Mouse (Mus musculus) right cerebral cortex, postnatal 4 days (tissue): ENCODE data around the gene BC061212.
"Not testable (repeated sequence)": the region's sequence is repeated elsewhere in the genome, so short reads cannot be mapped to it uniquely, and the experiment has no call there.

ENCODE experiments used
- DNase-seq: peaks from one replicate; pipeline ENCODE4 v3.0.0-alpha.2; 2022

BC061212 gene

DNA sequence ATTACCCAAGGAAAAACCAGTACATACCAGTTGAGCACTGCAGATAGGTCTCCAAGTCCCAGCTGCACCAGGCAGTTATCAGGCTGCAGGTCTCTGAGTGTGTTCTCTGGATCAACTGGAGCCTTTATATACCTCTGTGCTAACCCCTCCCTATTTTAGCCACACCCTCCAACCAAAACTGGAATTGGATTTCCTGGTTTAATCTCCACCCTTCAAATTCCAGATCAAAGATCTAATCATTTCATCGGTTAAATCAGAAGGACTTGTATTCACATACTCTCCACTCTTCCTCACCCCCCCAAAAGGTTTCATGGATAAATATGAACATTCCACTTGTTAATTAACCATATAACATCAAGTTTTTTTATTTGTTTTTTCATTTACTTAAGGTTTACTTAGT is at the start of gene BC061212:
TSS of gene BC061212 (minus strand) at position 101 of the 400 bp plus-strand sequence.
- DNase-seq, result not testable (repeated sequence)

DNA sequence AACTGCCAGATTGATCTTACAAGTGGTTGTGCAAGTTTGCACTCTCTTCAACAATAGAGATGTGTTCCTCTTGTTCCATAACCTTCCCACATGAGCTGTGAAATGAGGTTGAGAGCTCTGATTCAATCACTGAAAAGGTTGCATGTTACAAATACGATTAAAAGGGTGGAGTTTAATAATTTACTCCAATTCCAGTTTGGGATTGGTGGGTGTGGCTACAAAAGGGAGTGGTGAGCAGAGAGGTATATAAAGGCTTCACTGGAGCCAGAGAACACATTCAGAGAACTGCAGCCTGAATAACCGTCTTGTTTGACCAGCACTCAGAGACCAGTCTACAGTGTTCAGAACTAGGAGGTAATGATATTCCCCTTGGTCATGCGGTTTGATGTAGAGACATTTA is 5.7 kb upstream of the BC061212 start, which contains the start of gene Gm6351:
TSS of gene Gm6351 (plus strand) at position 301 of the 400 bp plus-strand sequence.
- not testable (repeated sequence) for DNase-seq
